Mouse (Mus musculus): ENCODE data around the gene Isg15.
"Not testable (repeated sequence)": the region's sequence is repeated elsewhere in the genome, so short reads cannot be mapped to it uniquely, and the experiment has no call there.

Gene Isg15

GRCm38 (mm10) chr4:156150887-156151286 lies 49.7 kb downstream of the Isg15 start:
- DNase-seq = not testable (repeated sequence)
